Mouse (Mus musculus) heart, adult 9 months (tissue): ENCODE measurements at regions not wholly inside any gene's neighbourhood (a gene's known extent, or its start where the extent isn't known, plus 50 kb on each side); places are given as distances from the start of the nearest gene placed in this dataset.

Experiments
- DNase-seq, 2 experiments: peaks; one replicate each; pipeline ENCODE4 v3.0.0; 2022; ENCODE audit warnings: low spot score in 2 of 2

- DNase-seq, result no peak
Measured at GRCm38 (mm10) chr12:79968676-79969075, 144.1 kb downstream of the Zfp36l1 start.

GRCm38 (mm10) chr12:79967491-79968255 is 145.1 kb downstream of the Zfp36l1 start:
- DNase-seq, result no peak

GRCm38 (mm10) chr12:79966621-79967490 is 146.0 kb downstream of the Zfp36l1 start:
- peak; percentile 62 to 64 for DNase-seq

- no peak for DNase-seq
Measured at GRCm38 (mm10) chr12:79966289-79966615, 146.6 kb downstream of the Zfp36l1 start.

GRCm38 (mm10) chr12:79965471-79966288 is 147.1 kb downstream of the Zfp36l1 start:
- DNase-seq, result peak in 1 of 2 experiments; percentile 34

GRCm38 (mm10) chr12:79963443-79964025 is 149.3 kb downstream of the Zfp36l1 start:
- DNase-seq, result peak in 1 of 2 experiments; percentile 60

GRCm38 (mm10) chr12:79962649-79963236 is 150.1 kb downstream of the Zfp36l1 start:
- no peak for DNase-seq

- DNase-seq, result no peak
Measured at GRCm38 (mm10) chr12:79961881-79962280, 150.9 kb downstream of the Zfp36l1 start.

- no peak for DNase-seq
Measured at GRCm38 (mm10) chr12:79961076-79961475, 151.7 kb downstream of the Zfp36l1 start.

- no peak for DNase-seq
Measured at GRCm38 (mm10) chr12:79960446-79960845, 152.4 kb downstream of the Zfp36l1 start.

- no peak for DNase-seq
Measured at GRCm38 (mm10) chr12:79959540-79960305, 153.1 kb downstream of the Zfp36l1 start.

GRCm38 (mm10) chr12:79957211-79957610 is 155.6 kb downstream of the Zfp36l1 start:
- no peak for DNase-seq

GRCm38 (mm10) chr12:79956351-79956750 is 156.5 kb downstream of the Zfp36l1 start:
- no peak for DNase-seq

GRCm38 (mm10) chr12:79955501-79955900 is 157.3 kb downstream of the Zfp36l1 start:
- no peak for DNase-seq

- DNase-seq, result no peak
Measured at GRCm38 (mm10) chr12:79950579-79951112, 162.2 kb downstream of the Zfp36l1 start.

GRCm38 (mm10) chr12:79949101-79949824 is 163.6 kb downstream of the Zfp36l1 start:
- DNase-seq, result peak; percentile 89 to 92

GRCm38 (mm10) chr12:79947574-79947973 is 165.2 kb downstream of the Zfp36l1 start:
- no peak for DNase-seq

GRCm38 (mm10) chr12:79946777-79947176 is 166.0 kb downstream of the Zfp36l1 start:
- DNase-seq, result no peak

GRCm38 (mm10) chr12:79945899-79946298 is 166.9 kb downstream of the Zfp36l1 start:
- DNase-seq, result no peak
